Mouse (Mus musculus) layer of hippocampus, postnatal 14 days (tissue): ENCODE data around the gene Ccdc59. TPM values are rescaled to one million over a fixed set of nuclear protein-coding genes. Genes with fewer than 3 reads are reported as not detected.

ENCODE experiments used
- DNase-seq, 2 experiments: peaks; one replicate each; pipeline ENCODE4 v3.0.0; 2021 to 2022; ENCODE audit warnings: low spot score in 2 of 2, mixed read lengths in 1 of 2
- long read RNA-seq, 2 experiments: library from polyadenylated mRNA; stranded (forward); transcript quantifications; one replicate each; pipeline ENCODE4 v2.0.0; 2021
- total RNA-seq, 2 experiments: library from RNA; stranded (reverse); gene quantifications; 2 replicates each; pipeline ENCODE4 v1.2.3; 2021

Gene Ccdc59
- 10 to 100 TPM; 16.3 to 18.3 TPM for total RNA-seq
- long read RNA-seq, experiment 1, full-length matches to known transcripts: 18 of 20 reads
- long read RNA-seq, experiment 1, partial matches to known transcripts: 2 of 20 reads
- long read RNA-seq, experiment 1, other reads (novel, unspliced or antisense): 0 of 20 reads
- long read RNA-seq, experiment 2, full-length matches to known transcripts: 29 of 32 reads
- long read RNA-seq, experiment 2, partial matches to known transcripts: 3 of 32 reads
- long read RNA-seq, experiment 2, other reads (novel, unspliced or antisense): 0 of 32 reads

DNA sequence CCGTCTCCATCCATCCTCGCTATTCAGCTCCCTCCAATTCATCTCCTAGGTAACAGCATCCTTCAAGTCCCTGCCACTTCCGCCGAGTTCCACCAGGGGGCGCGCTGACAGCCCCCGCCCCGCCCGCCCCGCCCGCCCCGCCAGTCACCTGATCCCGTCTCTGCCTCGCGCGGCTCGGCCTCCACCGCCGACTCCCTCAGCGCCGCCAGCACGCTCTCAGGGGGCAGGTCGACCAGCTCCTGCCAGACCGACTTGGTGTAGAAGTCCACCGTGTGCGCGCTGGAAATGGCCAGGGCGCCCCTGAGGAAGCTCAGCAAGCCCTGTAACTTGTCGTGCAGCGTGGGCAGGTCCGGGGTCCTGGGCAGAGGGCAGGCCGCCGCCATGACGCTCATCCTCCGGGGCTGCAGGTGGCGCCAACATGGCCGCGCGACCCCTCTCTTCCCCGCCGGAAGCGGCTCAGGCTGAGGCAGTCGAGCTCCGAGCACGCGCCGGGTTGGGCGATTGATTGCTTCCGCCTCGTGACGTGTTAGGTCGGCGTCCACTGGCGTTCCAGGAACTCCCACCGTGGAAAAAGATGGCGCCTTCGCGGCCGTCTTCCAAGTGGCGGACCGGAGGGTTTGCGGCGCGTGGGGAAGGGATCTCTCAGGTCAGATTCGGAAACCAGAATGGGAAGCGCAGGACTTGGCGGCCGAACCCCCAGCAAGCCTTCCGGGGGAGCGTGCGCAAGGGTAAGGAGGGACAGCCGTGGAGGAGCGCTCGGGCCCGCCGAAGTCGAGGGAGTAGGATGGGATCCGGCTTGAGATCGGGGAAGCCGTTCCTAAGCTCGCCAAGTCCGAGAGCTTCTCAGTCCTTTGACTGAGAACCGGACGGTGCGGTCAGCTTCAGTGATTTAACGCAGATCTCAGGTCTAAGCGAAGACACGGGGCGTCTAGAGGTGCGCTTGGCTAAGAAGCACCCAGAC lies at the start of gene Ccdc59, which contains the start of gene Mettl25:
Gene Ccdc59, plus strand, starts transcription at position 140 of the 961 bp plus-strand sequence.
Gene Mettl25, minus strand, starts transcription at position 453 of the 961 bp plus-strand sequence.
- DNase-seq: peak; percentile 98 to 99

DNA sequence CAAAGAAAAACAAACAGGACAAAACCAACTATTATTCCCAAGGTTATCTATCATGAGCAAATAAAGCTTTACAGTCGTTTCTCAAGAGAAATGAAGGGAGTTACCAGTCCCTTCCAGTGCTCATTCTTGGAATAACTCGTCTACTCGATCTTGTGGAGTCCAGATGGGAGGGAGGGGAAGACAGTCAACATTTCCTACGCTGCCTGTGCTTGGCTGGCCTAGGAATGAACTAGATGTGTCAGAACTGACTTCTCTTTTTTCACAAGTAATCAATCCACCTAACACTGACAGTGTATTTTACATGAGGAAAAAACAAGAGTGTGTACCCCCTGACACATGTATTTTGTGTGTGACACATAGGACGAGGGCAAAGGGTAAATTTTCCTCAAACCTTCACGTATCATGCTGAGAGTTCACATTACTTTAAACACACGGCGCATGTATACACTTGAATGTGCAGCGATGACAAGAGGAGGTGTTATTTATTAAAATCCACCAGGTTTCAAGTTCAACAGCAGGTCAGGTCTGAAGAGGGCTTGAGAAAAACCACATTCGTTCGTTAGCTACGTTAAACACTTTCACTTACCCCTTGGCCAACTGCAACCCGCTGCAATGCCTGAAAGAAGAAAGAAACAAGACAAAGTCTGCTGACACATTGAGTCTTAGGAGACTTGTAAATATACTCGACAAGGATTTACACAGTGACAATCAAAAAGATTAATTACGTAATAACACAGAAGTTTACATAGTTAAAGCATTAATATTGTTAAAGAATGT lies 46.9 kb upstream of the Ccdc59 start:
- no peak for DNase-seq

DNA sequence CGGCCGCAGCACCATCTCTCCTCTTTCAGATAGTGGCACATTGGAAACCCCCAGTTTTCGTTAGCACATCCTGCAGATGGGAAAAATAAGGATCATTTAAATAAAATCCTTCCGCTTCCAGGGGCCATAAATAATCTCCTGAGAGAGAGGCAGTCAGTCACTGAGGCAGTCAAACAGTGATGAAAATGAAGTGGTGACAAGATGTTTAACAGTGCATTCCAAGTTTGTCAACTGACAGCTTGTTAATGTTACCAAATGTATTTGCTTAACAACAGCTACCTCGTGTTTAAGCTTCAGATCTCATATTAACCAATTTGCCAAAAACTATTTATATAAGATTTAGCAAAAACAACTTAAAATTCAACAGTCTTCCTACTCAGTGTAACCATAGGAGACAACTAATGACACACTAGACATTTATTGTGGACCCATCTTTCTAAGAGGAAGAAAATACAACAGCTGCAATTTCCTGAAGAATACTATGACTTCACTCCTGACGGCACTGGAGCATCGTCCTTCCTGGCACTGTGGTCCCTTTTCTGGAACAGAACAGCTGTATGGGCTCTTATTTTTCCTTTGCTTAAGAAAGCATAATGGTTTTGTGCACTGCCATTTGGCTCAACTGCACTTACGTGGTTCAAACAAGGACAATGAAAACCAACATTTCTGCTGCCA lies 43.5 kb upstream of the Ccdc59 start:
- DNase-seq: no peak

DNA sequence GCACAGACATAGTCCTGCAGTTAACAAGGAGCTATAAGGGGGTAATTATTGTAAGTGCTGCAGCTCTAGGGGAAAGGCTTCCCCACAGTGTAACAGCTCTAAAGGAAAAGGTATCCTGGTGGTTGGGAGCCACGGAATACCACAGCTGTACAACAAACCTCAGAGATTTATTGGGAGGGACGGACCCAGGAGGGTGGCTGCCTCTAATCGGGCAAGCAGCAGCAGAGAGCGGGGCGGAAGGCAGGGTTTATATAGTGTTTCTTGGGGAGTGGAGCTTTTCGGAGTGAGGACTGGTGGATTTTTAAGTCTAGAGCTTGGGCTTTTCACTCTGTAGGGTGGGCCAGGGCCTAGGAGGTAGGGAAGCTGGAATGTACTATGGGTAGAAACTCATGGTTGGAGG lies 39.7 kb upstream of the Ccdc59 start:
- DNase-seq: no peak

DNA sequence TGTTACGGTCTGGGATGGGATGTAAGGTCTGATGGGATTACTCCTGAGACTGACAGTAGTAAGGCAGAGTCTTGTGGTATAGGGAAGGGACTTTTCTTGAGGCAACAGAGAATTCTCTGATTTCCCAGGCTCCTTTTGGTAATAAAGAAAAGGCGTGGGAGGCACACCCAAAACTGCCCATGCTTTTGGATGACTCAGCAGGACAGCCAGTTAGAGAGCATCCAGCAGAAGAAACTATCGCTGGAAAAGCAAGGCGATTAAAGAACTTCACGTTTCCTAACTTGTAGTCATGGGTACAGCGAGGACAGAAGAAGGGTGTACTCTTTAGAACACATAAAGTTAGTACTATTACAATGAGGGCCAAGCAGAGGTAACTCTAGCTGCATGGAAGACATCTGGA lies 38.7 kb upstream of the Ccdc59 start:
- DNase-seq: no peak

DNA sequence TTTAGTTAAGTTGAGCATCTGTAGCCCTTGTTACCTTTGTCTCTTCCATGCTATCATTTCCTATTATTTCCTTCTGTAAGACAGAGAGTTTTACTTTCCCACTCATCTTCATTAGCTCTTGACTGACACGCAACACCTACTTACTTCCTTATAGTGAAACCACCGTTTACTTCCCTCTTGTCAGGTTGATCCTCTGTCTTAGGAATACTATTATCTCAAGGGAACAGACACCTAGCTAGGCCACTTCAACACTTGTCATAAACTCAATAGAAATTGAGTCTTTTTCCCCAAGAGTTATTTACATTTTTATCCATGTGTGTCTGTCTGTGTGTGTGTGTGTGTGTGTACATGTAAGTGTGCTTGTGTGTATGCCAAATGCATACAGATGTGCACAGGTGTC lies 37.4 kb upstream of the Ccdc59 start:
- no peak for DNase-seq

DNA sequence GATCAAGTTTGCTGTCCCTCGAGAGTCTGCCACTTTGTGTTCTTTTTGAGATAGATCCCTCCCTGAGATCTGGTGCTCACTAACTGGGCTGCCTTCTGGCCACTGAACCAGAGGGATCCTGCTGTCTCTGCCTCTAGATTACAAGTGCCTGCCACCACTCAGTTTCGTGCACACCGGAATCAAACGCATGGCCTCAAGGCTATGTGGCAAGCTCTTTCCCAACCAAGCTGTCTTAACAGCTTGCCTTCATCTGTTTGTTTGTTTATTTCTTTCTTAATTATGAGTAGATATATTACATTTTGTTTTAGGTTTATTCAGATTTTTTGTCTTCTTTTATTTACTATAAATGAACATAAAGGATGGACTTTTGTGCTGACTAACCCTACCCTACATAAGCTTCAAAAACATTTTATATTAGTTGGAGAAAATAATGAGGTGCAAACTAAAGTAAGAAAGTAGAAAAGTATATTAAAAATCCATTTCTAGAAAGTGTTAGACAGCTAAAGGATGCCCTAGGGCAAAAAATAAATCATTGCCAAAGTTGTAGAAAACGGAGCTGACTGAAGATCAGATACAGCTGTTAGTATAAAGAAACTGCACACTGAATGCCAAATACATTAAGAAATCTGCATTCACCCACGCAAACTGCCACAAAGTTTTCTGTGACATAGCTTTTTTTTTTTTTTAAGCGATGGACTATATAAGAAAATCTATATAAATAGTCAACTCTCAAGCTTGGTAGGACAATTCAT lies 34.4 kb upstream of the Ccdc59 start:
- DNase-seq: no peak

DNA sequence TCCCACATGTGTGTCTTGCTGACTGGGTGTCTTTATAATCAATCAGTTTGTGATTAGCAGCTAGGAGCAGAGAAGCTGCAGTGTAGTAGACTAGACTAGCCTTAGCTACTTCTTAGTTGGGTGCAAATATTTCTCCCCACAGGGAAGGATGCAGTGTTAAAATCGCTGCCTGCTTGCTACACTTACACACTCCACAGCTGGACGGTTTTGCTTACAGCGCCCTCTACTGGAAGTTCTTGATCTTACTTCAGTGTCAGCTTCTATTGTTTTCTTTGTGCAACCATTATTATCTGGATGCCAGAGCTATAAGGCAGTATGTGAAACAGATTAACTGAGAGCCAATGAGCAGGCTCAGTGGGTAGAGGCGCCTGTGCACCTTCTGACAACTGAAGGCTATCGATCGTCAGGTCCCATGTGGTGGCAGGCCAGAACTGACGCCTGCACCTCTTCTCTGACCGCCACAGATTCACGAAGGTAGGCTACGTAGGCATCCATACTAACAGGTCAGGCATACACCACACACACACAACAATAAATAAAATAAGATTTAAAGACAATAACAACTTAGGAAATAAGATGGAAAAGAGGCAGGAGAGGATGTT lies 6.1 kb upstream of the Ccdc59 start:
- DNase-seq: peak in 1 of 2 experiments; percentile 39

DNA sequence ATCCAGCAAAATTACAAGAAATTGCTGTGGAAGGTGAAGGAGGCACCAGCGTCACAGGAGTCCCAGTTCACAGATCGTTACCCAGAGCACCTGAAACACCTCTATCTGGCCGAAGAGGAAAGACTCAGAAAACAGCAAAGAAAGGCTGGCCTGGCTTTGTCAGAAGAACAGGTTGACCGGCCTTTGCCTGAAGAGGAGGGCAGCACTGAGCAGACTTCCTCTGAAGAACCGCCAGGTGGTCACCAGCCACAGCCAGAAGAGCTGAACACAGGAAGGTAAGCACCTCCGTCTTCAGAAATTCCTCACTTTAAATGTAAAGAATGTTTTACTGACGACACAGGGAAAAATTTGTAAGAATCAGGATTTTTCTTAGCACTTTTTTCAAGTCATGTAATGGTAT lies 1.7 kb downstream of the Ccdc59 start:
- DNase-seq: no peak

DNA sequence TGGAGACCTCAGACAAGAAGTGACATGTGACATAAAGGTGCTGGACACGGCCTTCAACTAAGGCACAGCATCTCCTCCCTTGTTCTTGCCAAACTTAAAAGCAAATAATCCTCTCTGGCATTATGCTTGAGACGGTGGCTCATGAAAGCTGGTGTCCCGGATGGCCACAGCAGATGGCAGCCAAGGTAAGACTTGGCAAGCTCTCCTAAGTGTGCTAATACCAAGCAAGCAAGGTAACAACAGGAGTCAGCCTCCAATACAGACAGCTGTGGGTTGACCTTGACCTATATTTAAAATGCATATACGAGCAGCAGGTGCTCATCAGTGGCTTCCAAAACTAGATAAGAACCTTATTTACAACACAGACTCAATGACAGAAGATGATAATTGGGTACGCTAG lies 9.4 kb downstream of the Ccdc59 start:
- no peak for DNase-seq

DNA sequence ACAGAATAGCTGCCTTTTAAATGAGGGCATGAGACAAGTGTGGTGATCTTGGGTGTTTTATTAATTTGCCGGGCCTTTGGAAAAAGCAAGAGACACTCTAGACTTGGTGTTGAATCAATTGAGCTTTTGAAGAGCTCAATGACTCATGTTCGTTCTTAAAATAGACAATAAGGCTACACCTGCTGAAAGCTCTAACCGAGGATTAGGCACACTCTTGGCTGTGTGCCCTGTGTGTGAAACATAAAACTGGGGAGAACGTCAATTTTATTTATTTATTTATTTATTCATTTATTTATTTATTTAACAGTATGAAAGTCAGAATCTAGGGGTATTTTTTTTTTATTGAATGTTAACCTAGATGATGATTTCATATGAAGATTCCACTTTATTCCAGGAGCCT lies 10.3 kb downstream of the Ccdc59 start:
- DNase-seq: no peak

DNA sequence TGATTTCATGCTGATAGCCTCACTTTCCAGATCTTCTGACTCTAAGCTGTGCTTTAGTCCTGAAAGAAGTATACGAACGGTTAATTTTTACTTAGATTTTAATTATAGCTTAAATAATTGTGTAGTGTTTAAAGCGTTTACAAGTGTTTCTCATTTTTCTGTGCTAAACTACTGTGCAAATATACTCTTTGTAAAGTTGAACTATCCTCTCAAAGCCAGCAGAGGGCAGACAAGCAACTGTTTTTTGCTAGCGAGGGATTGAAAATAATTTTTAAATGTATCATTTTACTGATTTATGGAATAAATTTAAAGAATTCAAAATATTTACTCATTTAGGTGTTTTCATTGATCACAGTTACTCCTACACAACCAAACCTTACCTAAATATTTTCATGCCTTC lies 26.4 kb downstream of the Ccdc59 start:
- peak in 1 of 2 experiments; percentile 55 for DNase-seq

Other genes with a start within 250 kb of the Ccdc59 start
- 1 to 10 TPM; 6.6 to 9.0 TPM for gene Mettl25, start 313 bp downstream of the Ccdc59 start, total RNA-seq